Mouse (Mus musculus) liver, embryonic 16.5 days (tissue): ENCODE measurements around the gene Gfod2. TPM values are rescaled to one million over a fixed set of nuclear protein-coding genes. Genes with fewer than 3 reads are reported as not detected.
A peak's percentile ranks its signal among the peaks of the same experiment; 100 is the strongest.

Experiments
- ATAC-seq: fragments of 200-750 bp; cut with Nextera tagmentation; 2 replicates; pipeline ENCODE4 v1.8.0; 2017; ENCODE audit warnings: low read depth, mild to moderate bottlenecking, moderate number of reproducible peaks, moderate library complexity
- H3K27ac ChIP-seq: fragments of 300-500 bp; sonication (generic); 2 replicates; pipeline ENCODE4 v1.5.1; 2014; ENCODE audit warnings: mild to moderate bottlenecking, low read length
- H3K27me3 ChIP-seq: fragments of 300-500 bp; sonication (generic); 2 replicates; pipeline ENCODE4 v1.6.1; 2014; ENCODE audit warnings: low read depth, low read length, mixed read lengths; ENCODE audit not compliant: control insufficient read depth, insufficient read depth
- H3K36me3 ChIP-seq: fragments of 300-500 bp; sonication (generic); 2 replicates; pipeline ENCODE4 v1.6.1; 2014; ENCODE audit warnings: mild to moderate bottlenecking; ENCODE audit not compliant: control insufficient read depth, insufficient read depth
- H3K4me1 ChIP-seq: fragments of 300-500 bp; sonication (generic); 2 replicates; pipeline ENCODE4 v1.6.1; 2014; ENCODE audit warnings: low read depth, low read length, mixed read lengths; ENCODE audit not compliant: control insufficient read depth
- H3K4me2 ChIP-seq: fragments of 300-500 bp; sonication (generic); 2 replicates; pipeline ENCODE4 v1.6.1; 2014; ENCODE audit warnings: low read depth, low read length, mixed read lengths
- H3K4me3 ChIP-seq: fragments of 300-500 bp; sonication (generic); 2 replicates; pipeline ENCODE4 v1.5.1; 2014; ENCODE audit warnings: low read depth, mild to moderate bottlenecking, low read length
- H3K9ac ChIP-seq: fragments of 300-500 bp; sonication (generic); 2 replicates; pipeline ENCODE4 v1.6.1; 2014; ENCODE audit warnings: low read depth, low read length
- H3K9me3 ChIP-seq: fragments of 300-500 bp; sonication (generic); replicated peaks from 2 replicates; pipeline ENCODE4 v1.6.1; 2016; ENCODE audit warnings: low read length; ENCODE audit not compliant: control insufficient read depth
- WGBS: fragments of 180-500 bp; shearing (Covaris S2); extraction: QIAGEN DNeasy Blood & Tissue Kit; methylation state at CpG from one replicate; pipeline ENCODE4 v1.1.7; 2014; ENCODE audit not compliant: insufficient replicate concordance; 5-methylcytosine and 5-hydroxymethylcytosine counted together
- polyA plus RNA-seq: library from polyadenylated mRNA; unstranded; fragments of >200 nt; fragmentation: Nextera tagmentation; extraction: Ambion mirVana; gene quantifications from 2 replicates; pipeline ENCODE4 v1.2.1, GENCODE M21; 2015

Gfod2 gene
- polyA plus RNA-seq, 1 experiment from 2014 or later, result 1.8 TPM

DNA sequence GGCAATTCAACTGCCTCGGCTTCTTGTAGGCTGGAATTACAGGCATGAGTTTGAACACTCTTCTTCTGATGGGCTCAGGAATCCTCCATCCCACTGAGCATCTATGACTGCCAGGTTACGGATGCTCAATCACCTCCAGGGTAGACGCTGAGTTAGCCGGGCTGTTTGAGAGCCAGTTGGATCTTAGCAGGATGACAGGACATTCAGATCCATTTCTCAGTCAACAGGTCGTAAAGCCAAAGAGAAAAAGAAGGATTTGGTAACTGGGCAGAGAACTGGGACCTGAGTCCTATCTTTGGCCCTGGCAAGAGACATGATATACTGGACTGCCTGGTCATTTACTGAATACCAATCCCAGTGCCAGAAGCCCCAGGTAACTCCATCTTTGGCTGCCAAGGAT lies 19.2 kb downstream of the Gfod2 start:
- no peak overlapping the region for H3K4me2 ChIP-seq
- H3K9ac ChIP-seq, result no peak overlapping the region
- no peak overlapping the region for H3K4me3 ChIP-seq
- H3K9me3 ChIP-seq, result no peaks in the 10 kb centered on the region
- no peaks in the 10 kb centered on the region for H3K36me3 ChIP-seq
- ATAC-seq, result no peak
- 67% methylated on average over 5 of the region's 5 CpGs for WGBS
- no peak overlapping the region for H3K27ac ChIP-seq
- no peaks in the 10 kb centered on the region for H3K27me3 ChIP-seq
- H3K4me1 ChIP-seq, result no peaks in the 10 kb centered on the region

- no peak for ATAC-seq
- no peak overlapping the region for H3K4me2 ChIP-seq
- no peak overlapping the region for H3K9ac ChIP-seq
- H3K27me3 ChIP-seq, result no peaks in the 10 kb centered on the region
- no peak overlapping the region for H3K27ac ChIP-seq
- no peaks in the 10 kb centered on the region for H3K36me3 ChIP-seq
- no peaks in the 10 kb centered on the region for H3K9me3 ChIP-seq
- H3K4me3 ChIP-seq, result no peak overlapping the region
- 34% methylated on average over 5 of the region's 5 CpGs for WGBS
- peaks cover 3% of the 10 kb centered on the region for H3K4me1 ChIP-seq
Measured at GRCm38 (mm10) chr8:105732186-105732585, 26.3 kb downstream of the Gfod2 start.

DNA sequence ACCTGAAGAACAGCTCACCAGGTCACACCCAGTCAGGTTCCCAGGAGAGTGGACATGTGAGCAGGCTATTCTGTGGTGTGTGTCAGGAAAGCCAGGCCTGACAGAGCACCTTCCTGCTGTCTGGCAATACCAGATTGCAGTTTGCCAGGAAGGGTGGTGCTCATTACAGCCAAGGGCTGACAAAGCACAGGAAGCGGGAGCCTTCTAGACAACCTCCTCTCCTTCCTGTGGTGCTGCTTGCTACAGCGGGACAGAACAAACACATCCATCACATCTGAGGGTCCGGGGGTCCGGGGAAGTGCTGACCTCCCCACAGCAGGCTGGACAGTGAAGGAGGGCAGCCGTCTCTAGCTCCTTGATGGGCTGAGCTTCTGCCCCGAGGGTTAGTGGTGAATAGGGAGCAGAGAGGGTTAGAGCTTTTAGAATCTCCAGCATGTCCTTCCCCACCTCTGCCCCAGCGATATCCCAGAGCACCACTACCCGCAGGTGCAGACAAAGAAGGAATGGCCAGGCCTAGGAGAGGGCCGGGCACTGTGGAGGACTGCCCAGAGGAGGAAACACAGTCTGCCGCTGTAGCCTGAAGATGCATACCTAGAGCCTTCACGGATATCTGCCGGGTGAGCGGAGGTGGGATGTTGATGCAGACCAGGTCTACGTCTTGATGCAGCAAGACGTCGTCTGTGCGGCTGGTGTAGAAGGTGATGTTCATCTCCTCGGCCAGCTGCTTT lies 30.9 kb downstream of the Gfod2 start:
- H3K9ac ChIP-seq, result no peak overlapping the region
- no peak overlapping the region for H3K4me3 ChIP-seq
- H3K36me3 ChIP-seq, result no peaks in the 10 kb centered on the region
- H3K27me3 ChIP-seq, result no peaks in the 10 kb centered on the region
- H3K4me1 ChIP-seq, result peaks cover 3% of the 10 kb centered on the region
- no peak overlapping the region for H3K27ac ChIP-seq
- 44% methylated on average over 18 of the region's 18 CpGs for WGBS
- H3K9me3 ChIP-seq, result no peaks in the 10 kb centered on the region
- peak; percentile 67 for ATAC-seq
- no peak overlapping the region for H3K4me2 ChIP-seq

- Histone ChIP-seq H3K36me3 (no peaks in the 10 kb centered on the region), H3K9me3 (no peaks in the 10 kb centered on the region), H3K4me1 (peaks cover 3% of the 10 kb centered on the region), H3K27ac (no peak overlapping the region), H3K9ac (no peak overlapping the region), H3K4me2 (no peak overlapping the region), H3K27me3 (no peaks in the 10 kb centered on the region), H3K4me3 (no peak overlapping the region)
- ATAC-seq, result no peak
- WGBS, result 66% methylated on average over 5 of the region's 5 CpGs
Measured at GRCm38 (mm10) chr8:105725726-105726125, 32.7 kb downstream of the Gfod2 start.

DNA sequence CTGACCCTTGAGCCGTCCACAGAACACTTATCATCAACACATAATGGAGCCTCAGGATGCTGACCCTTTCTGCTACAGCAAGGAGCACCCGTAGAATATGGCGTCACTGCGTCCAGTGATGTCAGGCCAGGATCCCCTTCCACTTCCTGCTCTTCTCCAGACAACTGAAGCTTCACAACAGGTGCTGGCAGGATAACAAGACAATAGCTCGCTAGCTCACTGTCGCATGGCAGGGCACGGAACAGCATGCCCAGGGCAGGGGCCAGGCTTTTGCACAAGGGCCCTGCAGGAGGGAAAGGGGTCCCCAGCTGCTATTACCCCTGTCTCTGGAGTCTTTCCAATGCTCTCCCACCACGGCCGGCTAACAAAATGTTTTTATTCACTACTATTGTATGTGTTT lies 35.6 kb downstream of the Gfod2 start:
- WGBS, result 84% methylated on average over 9 of the region's 9 CpGs
- ATAC-seq, result no peak
- Histone ChIP-seq H3K9me3 (no peaks in the 10 kb centered on the region), H3K4me1 (peaks cover 3% of the 10 kb centered on the region), H3K9ac (no peak overlapping the region), H3K36me3 (no peaks in the 10 kb centered on the region), H3K27me3 (no peaks in the 10 kb centered on the region), H3K4me2 (no peak overlapping the region), H3K4me3 (no peak overlapping the region), H3K27ac (no peak overlapping the region)

DNA sequence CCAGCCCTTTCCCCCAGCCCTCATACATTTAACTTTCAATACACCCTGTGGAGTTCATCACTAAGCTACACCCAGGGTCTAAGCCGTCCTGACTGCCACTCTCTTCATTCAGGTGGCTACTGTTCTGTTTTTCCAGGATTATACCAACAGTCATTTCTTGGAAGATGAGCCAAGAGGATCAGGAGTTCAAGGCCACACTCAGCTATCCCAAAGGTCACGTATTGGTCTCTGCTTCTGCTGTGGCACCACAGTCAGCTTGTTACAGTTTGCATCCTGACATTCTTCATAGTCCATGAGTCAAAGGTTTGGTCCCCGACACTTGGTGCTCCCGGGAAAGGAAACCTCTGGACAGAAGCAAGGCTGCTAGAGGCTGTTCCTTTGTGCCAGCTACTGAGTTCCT lies 38.8 kb downstream of the Gfod2 start:
- 68% methylated on average over 4 of the region's 4 CpGs for WGBS
- Histone ChIP-seq H3K27ac (no peak overlapping the region), H3K9me3 (no peaks in the 10 kb centered on the region), H3K36me3 (no peaks in the 10 kb centered on the region), H3K4me1 (no peaks in the 10 kb centered on the region), H3K4me3 (no peak overlapping the region), H3K4me2 (no peak overlapping the region), H3K9ac (no peak overlapping the region), H3K27me3 (no peaks in the 10 kb centered on the region)
- no peak for ATAC-seq

GRCm38 (mm10) chr8:105716302-105716945 lies 42.0 kb downstream of the Gfod2 start:
- Histone ChIP-seq H3K27ac (no peak overlapping the region), H3K4me2 (no peak overlapping the region), H3K4me3 (no peak overlapping the region), H3K9ac (no peak overlapping the region), H3K4me1 (no peaks in the 10 kb centered on the region), H3K27me3 (no peaks in the 10 kb centered on the region), H3K9me3 (no peaks in the 10 kb centered on the region), H3K36me3 (no peaks in the 10 kb centered on the region)
- WGBS, result 87% methylated on average over 15 of the region's 15 CpGs
- ATAC-seq, result no peak

DNA sequence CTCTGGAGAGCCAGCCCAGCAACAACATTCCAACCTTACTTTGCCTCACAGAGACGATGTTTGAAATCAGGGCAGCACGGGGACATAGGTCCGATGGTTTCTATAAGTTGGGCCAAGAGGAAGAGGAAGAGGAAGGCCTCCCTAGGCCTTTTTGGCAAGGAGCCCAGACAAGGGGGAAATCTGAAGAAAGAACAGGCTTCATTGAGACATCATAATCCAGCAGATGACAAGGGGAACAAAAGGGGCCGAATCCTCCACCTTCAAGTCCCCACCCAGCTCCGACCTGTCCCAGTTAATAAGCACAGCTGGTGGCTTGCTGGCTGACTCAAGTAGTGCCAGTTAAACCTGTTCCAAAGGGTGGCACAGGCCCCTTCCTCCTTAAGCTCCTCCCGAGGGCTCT lies 43.4 kb downstream of the Gfod2 start:
- no peak for ATAC-seq
- Histone ChIP-seq H3K27me3 (no peaks in the 10 kb centered on the region), H3K27ac (no peak overlapping the region), H3K4me3 (no peak overlapping the region), H3K36me3 (no peaks in the 10 kb centered on the region), H3K4me2 (no peak overlapping the region), H3K9me3 (no peaks in the 10 kb centered on the region), H3K9ac (no peak overlapping the region), H3K4me1 (no peaks in the 10 kb centered on the region)
- 48% methylated on average over 6 of the region's 6 CpGs for WGBS

- ATAC-seq, result peak; percentile 50; the same call in 1 of the 2 replicates
- H3K4me2 ChIP-seq, result no peak overlapping the region
- WGBS, result 2% methylated on average over 3 of the region's 3 CpGs
Measured at GRCm38 (mm10) chr8:105714139-105714538, 44.3 kb downstream of the Gfod2 start.

More at GRCm38 (mm10) chr8:105714139-105714538, 44.3 kb downstream of the Gfod2 start:
- no peaks in the 10 kb centered on the region for H3K4me1 ChIP-seq
- no peaks in the 10 kb centered on the region for H3K27me3 ChIP-seq
- H3K9ac ChIP-seq, result no peak overlapping the region
- H3K36me3 ChIP-seq, result no peaks in the 10 kb centered on the region
- H3K9me3 ChIP-seq, result no peaks in the 10 kb centered on the region
- H3K4me3 ChIP-seq, result no peak overlapping the region
- H3K27ac ChIP-seq, result no peak overlapping the region
